Mouse (Mus musculus) lung, adult 18-20 months (tissue): ENCODE results near the gene Zfp729a.
A peak's percentile ranks its signal among the peaks of the same experiment; 100 is the strongest.
"Not testable (repeated sequence)": the region's sequence is repeated elsewhere in the genome, so short reads cannot be mapped to it uniquely, and the experiment has no call there.

ENCODE experiments used
- DNase-seq, 2 experiments: peaks; one replicate each; pipeline ENCODE4 v3.0.0; 2022; ENCODE audit warnings: mixed read lengths in 2 of 2

The Zfp729a gene

DNA sequence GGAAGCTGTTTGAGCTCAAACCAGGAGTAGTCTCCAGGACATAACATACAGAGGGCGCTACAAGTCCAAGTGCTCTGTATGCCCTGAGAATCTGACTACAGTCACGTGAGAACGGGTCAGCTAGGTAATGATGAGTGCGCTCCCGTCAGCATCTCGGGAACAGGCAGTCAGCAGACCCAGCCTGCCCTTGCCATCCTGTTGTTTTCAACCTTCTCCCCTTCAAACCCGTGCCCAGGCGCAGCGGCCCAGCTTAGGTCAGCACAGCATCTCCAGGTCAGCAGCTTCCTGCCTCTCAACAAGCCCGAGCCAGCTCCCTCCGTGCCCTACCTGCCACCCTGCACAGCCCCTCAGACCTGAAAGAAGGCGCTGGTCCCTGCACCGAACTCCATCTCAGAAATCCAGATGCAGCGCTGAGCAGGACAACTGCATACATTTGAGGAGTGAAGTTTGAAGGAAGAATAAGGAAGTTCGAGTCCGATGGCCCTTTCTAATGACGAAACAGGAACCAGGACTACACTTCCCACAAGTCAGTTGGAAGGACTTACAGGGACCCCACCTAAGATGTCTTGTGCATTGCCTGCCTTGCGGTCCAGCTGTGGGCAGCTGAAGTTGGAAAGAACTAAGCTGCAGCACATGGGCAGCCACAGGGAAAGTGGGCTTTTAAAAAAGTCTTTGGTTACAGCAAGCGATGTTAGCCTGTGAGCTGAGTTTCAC lies at the start of gene Zfp729a, which contains the start of gene Gm49345:
Gene Zfp729a, minus strand, starts transcription at position 498 of the 714 bp plus-strand sequence.
Gene Gm49345, minus strand, starts transcription at position 476 of the 714 bp plus-strand sequence.
- peak; percentile 89 to 91 for DNase-seq

DNA sequence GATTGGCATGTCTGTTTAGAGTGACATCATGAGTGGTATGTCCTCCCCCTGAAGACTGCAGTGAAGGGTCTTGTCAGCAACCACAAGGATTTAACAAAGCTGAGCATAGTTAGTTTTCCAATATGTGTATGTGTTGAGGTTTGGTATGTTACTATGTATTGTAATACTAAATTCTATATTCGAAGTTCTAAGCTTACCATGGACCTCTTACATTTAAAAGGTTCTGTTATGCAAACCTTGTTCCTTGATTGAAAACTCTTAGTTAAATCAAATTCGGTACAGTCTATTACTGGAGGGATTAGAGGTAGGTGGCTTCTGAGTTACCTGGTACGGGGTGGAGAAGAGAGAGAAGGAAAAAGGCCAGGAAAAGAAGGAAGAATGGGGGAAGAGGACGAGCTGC lies 49.4 kb upstream of the Zfp729a start, which contains the start of gene Zfp738:
Gene Zfp738, minus strand, starts transcription at position 101 of the 400 bp plus-strand sequence.
- no peak for DNase-seq

DNA sequence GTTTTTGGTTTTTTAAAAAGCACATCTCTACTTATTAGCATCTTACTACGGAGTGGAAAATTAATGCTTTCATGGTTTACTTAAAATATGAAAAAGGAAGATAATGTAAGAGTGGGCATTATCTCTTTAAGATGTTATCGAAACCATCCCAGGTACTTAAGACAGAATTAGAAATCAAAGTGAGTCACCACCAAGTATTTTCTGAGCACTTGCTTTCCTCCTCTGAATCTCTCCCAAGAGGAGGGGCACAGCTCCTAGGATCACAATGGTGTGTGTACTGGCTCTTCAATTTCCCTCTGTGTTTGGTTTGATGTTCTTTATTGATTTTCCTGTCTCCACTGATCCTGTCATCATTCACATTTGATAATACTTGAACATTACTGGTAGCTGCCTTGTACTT lies 46.2 kb upstream of the Zfp729a start:
- not testable (repeated sequence) for DNase-seq

DNA sequence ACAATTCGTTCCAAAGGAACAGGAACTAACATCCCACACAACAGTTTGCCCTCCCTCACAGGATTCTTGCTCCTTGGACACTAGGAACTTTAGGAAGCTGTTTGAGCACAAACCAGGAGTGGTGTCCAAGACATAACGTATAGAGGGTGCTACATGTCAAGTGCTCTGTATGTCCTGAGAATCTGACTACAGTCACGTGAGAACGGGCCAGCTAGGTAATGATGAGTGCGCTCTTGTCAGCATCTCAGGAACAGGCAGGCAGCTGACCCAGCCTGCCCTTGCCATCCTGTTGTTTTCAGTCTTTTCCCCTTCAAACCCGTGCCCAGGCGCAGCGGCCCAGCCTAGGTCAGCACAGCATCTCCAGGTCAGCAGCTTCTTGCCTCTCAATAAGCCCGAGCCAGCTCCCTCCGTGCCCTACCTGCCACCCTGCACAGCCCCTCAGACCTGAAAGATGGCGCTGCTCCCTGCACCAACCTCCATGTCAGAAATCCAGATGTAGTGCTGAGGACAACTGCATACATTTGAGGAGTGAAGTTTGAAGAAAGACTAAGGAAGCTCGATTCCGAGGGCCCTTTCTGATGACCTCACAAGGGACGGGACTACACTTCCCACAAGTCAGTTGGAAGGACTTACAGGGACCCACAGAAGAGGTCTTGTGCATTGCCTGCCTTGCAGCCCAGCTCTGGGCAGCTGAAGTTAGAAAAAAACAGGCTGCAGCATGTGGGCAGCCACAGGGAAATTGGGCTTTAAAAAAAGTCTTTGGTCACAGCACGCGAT lies 45.6 kb upstream of the Zfp729a start:
- peak; percentile 89 to 91 for DNase-seq

DNA sequence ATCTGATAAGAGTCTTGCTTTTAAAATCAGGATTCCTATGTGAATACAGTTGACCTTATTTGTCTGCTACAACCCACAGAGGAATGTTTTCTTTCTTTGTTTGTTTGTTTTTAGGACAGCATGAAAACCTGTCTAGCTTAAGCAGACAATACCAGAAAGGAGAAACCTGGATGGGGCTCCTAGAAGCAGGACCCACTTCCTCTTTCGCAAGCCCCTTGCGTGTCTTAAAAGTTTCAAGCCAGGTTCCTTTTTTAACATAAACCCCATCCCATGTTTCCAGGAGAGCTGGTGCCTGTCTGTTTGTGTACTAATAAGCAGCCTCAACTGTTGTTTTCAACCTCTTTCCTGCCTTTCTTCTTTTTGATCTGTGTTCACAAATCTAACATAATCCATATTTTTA lies 37.3 kb upstream of the Zfp729a start:
- DNase-seq: no peak

DNA sequence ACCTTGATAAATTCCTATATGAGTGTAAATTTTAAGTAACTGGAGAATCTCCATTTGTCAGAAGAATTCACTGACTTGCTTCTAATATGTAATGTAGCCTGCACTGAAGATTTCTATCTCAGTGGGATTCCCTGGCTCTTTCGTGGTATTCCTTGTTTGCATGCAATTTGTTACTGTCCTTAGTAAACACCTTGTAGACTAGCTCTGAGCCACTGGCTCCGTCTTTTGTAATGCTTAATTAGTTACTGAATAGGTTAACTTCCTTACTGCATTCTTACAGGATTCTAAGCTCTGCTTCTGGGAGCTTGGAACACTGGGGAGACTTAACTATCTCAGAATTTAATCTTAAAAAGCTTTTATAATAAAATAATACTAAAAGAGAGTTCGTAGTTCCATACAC lies 14.9 kb upstream of the Zfp729a start:
- DNase-seq: no peak

DNA sequence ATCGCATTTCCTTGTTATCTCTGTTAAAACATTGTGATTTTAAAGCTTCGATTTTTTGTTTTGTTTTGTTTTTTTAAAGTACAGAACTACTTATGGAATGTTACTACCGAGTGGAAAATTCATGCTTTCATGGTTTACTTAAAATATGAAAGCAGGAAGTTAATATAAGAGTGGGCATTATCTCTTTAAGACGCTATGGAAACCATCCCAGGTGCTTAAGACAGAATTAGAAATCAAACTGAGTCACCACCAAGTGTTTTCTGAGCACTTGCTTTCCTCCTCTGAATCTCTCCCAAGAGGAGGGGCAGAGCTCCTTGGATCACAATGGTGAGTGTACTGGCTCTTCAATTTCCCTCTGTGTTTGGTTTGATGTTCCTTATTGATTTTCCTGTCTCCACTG lies 27.5 kb downstream of the Zfp729a start:
- DNase-seq: peak in 1 of 2 experiments; percentile 4

DNA sequence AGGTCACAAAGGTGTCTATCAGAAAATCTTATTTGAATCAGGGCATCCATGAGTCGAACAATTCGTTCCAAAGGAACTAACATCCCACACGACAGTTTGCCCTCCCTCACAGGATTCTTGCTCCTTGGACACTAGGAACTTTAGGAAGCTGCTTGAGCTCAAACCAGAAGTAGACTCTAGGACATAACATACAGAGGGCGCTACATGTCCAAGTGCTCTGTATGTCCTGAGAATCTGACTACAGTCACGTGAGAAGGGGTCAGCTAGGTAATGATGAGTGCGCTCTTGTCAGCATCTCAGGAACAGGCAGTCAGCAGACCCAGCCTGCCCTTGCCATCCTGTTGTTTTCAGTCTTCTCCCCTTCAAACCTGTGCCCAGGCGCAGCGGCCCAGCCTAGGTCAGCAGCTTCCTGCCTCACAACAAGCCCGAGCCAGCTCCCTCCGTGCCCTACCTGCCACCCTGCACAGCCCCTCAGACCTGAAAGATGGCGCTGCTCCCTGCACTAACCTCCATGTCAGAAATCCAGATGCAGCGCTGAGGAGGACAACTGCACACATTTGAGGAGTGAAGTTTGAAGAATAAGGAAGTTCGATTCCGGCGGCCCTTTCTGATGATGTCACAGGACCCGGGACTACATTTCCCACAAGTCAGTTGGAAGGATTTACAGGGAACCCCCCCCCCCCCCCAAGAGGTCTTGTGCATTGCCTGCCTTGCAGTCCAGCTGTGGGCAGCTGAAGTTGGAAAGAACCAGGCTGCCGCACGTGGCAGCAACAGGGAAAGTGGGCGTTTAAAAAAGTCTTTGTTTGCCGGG lies 28.3 kb downstream of the Zfp729a start, which contains the start of gene Zfp729b:
Gene Zfp729b, minus strand, starts transcription at position 642 of the 811 bp plus-strand sequence.
- peak; percentile 91 to 92 for DNase-seq

DNA sequence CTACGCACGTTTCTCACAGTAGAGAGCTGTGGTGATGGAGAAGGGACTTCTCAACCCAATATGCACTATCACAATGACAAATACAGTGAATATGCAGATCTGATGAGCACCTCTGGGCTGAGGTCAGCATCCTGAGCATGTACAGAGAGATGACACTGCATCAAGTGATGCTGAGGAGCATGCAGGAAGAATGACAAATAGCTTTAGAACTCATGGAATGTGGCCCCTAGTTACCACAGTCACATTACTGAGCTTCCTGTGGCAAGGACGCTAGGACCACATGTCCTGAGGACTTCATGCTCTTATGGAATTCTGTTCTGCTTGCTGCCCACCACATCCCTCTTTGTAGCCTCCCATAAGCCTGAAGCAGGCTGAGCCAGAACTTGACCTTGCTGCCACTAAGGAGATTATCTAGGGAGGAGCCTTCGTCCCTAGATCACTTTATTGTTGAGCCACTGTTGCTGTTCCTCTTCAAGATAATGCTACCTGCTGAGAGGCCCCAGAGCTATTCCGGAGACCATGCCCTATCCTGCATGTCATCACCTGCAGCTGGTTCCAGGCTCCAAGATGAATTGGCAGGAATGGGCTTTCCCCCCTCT lies 64.9 kb downstream of the Zfp729a start:
- DNase-seq: no peak
